Mouse (Mus musculus): ENCODE results near the gene Ankub1. TPM values are rescaled to one million over a fixed set of nuclear protein-coding genes. Genes with fewer than 3 reads are reported as not detected.

Ankub1 gene
- not detected for total RNA-seq (2023)

GRCm38 (mm10) chr3:57692719-57693118, at the start of gene Ankub1:
TSS of gene Ankub1 (minus strand) at chr3:57692799.

GRCm38 (mm10) chr3:57735511-57736370, 43.1 kb upstream of the Ankub1 start, which contains the start of gene Rnf13:
TSS of gene Rnf13 (plus strand) at chr3:57736062.

GRCm38 (mm10) chr3:57651231-57651864, 41.3 kb downstream of the Ankub1 start, which contains the start of gene Commd2:
TSS of gene Commd2 (minus strand) at chr3:57651715.

Other genes starting within 250 kb of the Ankub1 start
- gene Wwtr1, start 116.9 kb downstream of the Ankub1 start, total RNA-seq (2023): 0.09 TPM
- gene Commd2, start 41.1 kb downstream of the Ankub1 start, total RNA-seq (2023): 26.0 TPM
- gene Rnf13, start 43.3 kb upstream of the Ankub1 start, total RNA-seq (2023): 53.0 TPM
- 1.7 TPM for gene Pfn2, start 155.3 kb upstream of the Ankub1 start, total RNA-seq (2023)